In the genomic region with DNA sequence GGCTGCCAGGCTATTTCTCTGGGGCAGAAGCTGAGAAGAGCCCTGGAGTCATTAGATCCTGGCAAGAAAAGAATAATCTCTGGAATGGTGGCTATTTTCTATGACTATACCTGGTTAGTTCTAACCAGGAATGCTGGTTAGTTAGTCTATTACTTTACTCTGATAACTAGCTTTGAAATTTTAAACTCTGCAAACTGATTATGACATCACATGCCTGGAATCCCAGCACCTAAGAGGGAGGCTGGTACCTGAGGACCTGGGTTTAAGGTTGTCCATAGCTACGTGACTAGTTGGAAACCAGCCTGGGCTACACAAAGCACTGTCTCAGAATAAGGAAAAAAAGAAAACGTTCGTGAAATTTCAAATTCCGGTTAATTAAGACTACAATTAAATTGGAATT, we compare ENCODE assay signal across 23 mouse cellular contexts. TPM values are rescaled to one million over a fixed set of nuclear protein-coding genes. Genes with fewer than 3 reads are reported as not detected.
"Had no signal": no experiment of that assay in that cellular context is flagged by ENCODE, and none has a peak within 500 bp of the region (broad histone marks: within the 10 kb centered on the region; RNA-seq: fewer than 3 reads in every experiment).

No protein-coding gene starts in this region.

- H3K27ac ChIP-seq: neural tube, embryonic 12.5 days; neural tube, embryonic 13.5 days; neural tube, embryonic 15.5 days; stomach, embryonic 15.5 days; stomach, postnatal 0 days had no signal

- H3K9me3 ChIP-seq: neural tube, embryonic 12.5 days; neural tube, embryonic 13.5 days; neural tube, embryonic 15.5 days; stomach, embryonic 15.5 days had no signal

- DNase-seq: retina, postnatal 1 day; right cerebral cortex, adult 18-20 months; right cerebral cortex, postnatal 14 days; right cerebral cortex, postnatal 25 days; right cerebral cortex, postnatal 4 days; spleen, adult 18-20 months; thymus, adult 18-20 months; thymus, adult 2 months; thymus, postnatal 14 days; thymus, postnatal 25 days; thymus, postnatal 36 days; thymus, postnatal 4 days had no signal

- H3K27me3 ChIP-seq: neural tube, embryonic 15.5 days; stomach, embryonic 15.5 days had no signal

- H3K9ac ChIP-seq: neural tube, embryonic 12.5 days; neural tube, embryonic 13.5 days; neural tube, embryonic 15.5 days; stomach, embryonic 15.5 days had no signal

- H3K4me1 ChIP-seq: stomach, embryonic 15.5 days had no signal

- H3K4me3 ChIP-seq: neural tube, embryonic 12.5 days; neural tube, embryonic 13.5 days; neural tube, embryonic 15.5 days; stomach, embryonic 15.5 days had no signal

- H3K36me3 ChIP-seq: neural tube, embryonic 12.5 days; neural tube, embryonic 13.5 days; neural tube, embryonic 15.5 days; stomach, embryonic 15.5 days had no signal

- H3K4me2 ChIP-seq: neural tube, embryonic 12.5 days; neural tube, embryonic 13.5 days; neural tube, embryonic 15.5 days; stomach, embryonic 15.5 days had no signal

RNA-seq across cellular contexts. Expression of a gene that starts 39.7 kb away (rescaled TPM):
- polyA plus RNA-seq: neural tube, embryonic 11.5 days; small intestine, adult 2 months; spleen, adult 2 months; stomach, embryonic 14.5 days; stomach, embryonic 16.5 days; stomach, postnatal 0 days; thymus, adult 2 months; thymus, postnatal 0 days had no signal
